Mouse (Mus musculus) cortical plate, adult 2 months (tissue): ENCODE measurements around the gene Tril.

ENCODE experiments used
- CTCF ChIP-seq: fragments of 200-500 bp; IDR thresholded peaks from 2 replicates; pipeline ENCODE4 v1.5.1; 2011; ENCODE audit warnings: mild to moderate bottlenecking, control low read depth, low read length; ENCODE audit not compliant: insufficient read depth; ENCODE audit errors: extremely low read depth
- POLR2A ChIP-seq: fragments of 200-500 bp; IDR thresholded peaks from 2 replicates; pipeline ENCODE4 v1.6.1; 2011; ENCODE audit warnings: mild to moderate bottlenecking, low read length, control low read depth; ENCODE audit not compliant: insufficient read depth; ENCODE audit errors: extremely low read depth

GRCm38 (mm10) chr6:53820486-53820985, at the start of gene Tril:
- no peak; the same call in 1 of the 2 replicates for TF ChIP-seq POLR2A
- no peak for TF ChIP-seq CTCF
